Mouse (Mus musculus): ENCODE measurements around the gene Cep97. TPM values are rescaled to one million over a fixed set of nuclear protein-coding genes. Genes with fewer than 3 reads are reported as not detected.

Cep97 gene
- polyA plus RNA-seq, 1 experiment from 2014 or later, result 8.5 TPM

GRCm38 (mm10) chr16:55971735-55972615 is 37.3 kb upstream of the Cep97 start:
- H3K27ac ChIP-seq, result no peak overlapping the region
- H3K9ac ChIP-seq (ENCODE audit: low read depth, low read length), result no peak overlapping the region
- DNase-seq (ENCODE audit: low spot score) (no peak), ATAC-seq (replicated peaks; ENCODE audit: low FRiP score, low read depth) (no peak)
- H3K4me2 ChIP-seq (ENCODE audit: low read length), result no peak overlapping the region
- 77% methylated on average over 6 of the region's 6 CpGs for WGBS
- H3K27me3 ChIP-seq (ENCODE audit: insufficient read depth, low read length), result no peaks in the 10 kb centered on the region
- H3K4me3 ChIP-seq (replicated peaks; ENCODE audit: low read depth, low read length), result no peak overlapping the region
- no peaks in the 10 kb centered on the region for H3K9me3 ChIP-seq (replicated peaks; ENCODE audit: low read length)
- 0 out of 2 replicates have a peak, but pooled peaks cover 2% of the 10 kb centered on the region for H3K4me1 ChIP-seq (replicated peaks; ENCODE audit: insufficient read depth, low read length)
- TF ChIP-seq CTCF (IDR thresholded peaks at IDR 0.05; ENCODE audit: low read depth), result 0 out of 2 replicates have a peak, but pooled peaks have one; percentile 24
- peaks cover 21% of the 10 kb centered on the region for H3K36me3 ChIP-seq (ENCODE audit: insufficient read depth, low read length)

DNA sequence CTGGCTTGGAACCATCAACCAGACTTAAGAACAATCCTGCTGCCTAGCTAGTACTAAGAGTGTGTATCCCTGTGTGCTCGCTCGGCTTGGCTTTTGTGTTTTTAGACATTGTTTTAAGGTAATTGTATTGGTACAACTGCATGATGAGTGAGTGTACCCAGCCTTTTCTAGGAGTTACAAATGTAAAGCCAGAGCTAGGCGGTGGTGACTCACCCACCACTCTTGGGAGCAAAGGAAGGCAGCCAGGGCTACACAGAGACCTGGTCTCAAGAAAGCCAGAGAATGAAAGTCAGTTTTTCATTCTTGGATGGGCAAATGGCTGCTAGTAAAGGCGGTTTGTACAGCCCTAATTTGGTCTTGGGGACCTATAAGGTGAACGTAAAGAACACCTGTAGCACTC is 35.8 kb upstream of the Cep97 start:
- Histone ChIP-seq H3K9ac (ENCODE audit: low read depth, low read length) (no peak overlapping the region), H3K27ac (no peak overlapping the region), H3K4me1 (replicated peaks; ENCODE audit: insufficient read depth, low read length) (0 out of 2 replicates have a peak, but pooled peaks cover 2% of the 10 kb centered on the region), H3K4me3 (replicated peaks; ENCODE audit: low read depth, low read length) (no peak overlapping the region), H3K9me3 (replicated peaks; ENCODE audit: low read length) (no peaks in the 10 kb centered on the region), H3K4me2 (ENCODE audit: low read length) (no peak overlapping the region), H3K27me3 (ENCODE audit: insufficient read depth, low read length) (no peaks in the 10 kb centered on the region), H3K36me3 (ENCODE audit: insufficient read depth, low read length) (peaks cover 21% of the 10 kb centered on the region)
- no peak for DNase-seq (ENCODE audit: low spot score)
- WGBS, result 93% methylated on average over 5 of the region's 5 CpGs
- no peak for TF ChIP-seq CTCF (IDR thresholded peaks at IDR 0.05; ENCODE audit: low read depth)
- ATAC-seq (replicated peaks; ENCODE audit: low FRiP score, low read depth), result no peak

- 0 out of 2 replicates have a peak, but pooled peaks cover 2% of the 10 kb centered on the region for H3K4me1 ChIP-seq (replicated peaks; ENCODE audit: insufficient read depth, low read length)
- H3K27me3 ChIP-seq (ENCODE audit: insufficient read depth, low read length), result no peaks in the 10 kb centered on the region
- H3K4me2 ChIP-seq (ENCODE audit: low read length), result no peak overlapping the region
- H3K9ac ChIP-seq (ENCODE audit: low read depth, low read length), result no peak overlapping the region
- no peaks in the 10 kb centered on the region for H3K9me3 ChIP-seq (replicated peaks; ENCODE audit: low read length)
- H3K4me3 ChIP-seq (replicated peaks; ENCODE audit: low read depth, low read length), result no peak overlapping the region
- TF ChIP-seq CTCF (IDR thresholded peaks at IDR 0.05; ENCODE audit: low read depth), result peak; percentile 69
- H3K36me3 ChIP-seq (ENCODE audit: insufficient read depth, low read length), result peaks cover 21% of the 10 kb centered on the region
- no peak overlapping the region for H3K27ac ChIP-seq
- WGBS, result 60% methylated on average over 3 of the region's 3 CpGs
- peak; percentile 74 for DNase-seq (ENCODE audit: low spot score)
- no peak for ATAC-seq (replicated peaks; ENCODE audit: low FRiP score, low read depth)
These were observed 34.5 kb upstream of the Cep97 start for GRCm38 (mm10) chr16:55969147-55969546.

DNA sequence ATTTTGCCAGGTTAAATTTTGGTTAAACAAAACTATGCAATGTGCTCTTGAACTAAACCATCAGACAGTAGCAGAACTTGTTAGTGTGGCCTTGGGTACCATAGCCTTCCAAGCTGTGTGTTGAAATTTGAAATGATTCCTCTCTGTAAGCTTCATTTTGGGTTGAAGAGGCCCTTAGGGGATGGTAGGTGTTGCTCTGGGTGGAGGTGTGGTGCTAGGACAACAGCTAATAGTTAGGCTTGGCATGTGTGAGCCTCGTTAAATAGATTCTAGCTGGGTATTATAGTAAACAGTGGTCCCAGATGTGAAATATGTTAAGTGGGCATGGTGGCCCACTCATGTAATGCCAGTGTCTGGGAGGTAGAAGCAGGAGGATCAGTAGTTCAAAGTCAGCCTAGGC is 32.6 kb upstream of the Cep97 start:
- WGBS, result 8% methylated on average over 1 of the region's 1 CpGs
- peak overlapping the region; percentile 95 for H3K9ac ChIP-seq (ENCODE audit: low read depth, low read length)
- no peak for ATAC-seq (replicated peaks; ENCODE audit: low FRiP score, low read depth)

DNA sequence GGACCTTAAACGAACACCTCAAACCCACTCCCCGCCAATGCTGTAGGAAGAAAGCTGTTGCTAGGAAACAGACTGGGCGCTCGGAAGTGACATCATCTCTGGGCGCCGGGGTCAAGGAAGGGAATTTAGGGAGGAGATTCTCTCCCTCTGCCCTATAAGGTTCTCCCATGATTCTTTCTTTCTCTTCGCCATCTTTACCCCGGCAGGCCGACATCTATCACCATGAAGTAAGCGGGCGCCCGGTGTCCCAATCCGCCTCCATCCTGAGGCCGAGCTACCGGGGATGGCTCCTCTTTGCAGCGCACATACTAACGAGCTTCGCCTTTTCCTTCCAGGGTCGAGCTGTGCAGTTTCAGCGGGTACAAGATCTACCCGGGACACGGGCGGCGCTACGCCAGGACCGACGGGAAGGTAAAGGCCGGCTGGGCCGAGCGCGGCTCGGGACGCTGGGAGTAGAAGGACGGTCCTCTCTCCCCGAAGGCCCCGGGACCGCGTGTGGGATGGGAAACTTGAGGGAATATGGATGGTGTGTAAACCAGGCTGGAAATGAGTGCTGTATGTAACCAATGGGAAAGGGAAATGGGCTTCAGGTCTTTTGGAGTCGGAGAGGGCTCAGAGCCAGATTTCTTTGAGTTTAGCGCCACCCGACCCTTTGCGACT is 31.7 kb upstream of the Cep97 start, which contains the start of gene Rpl24:
Gene Rpl24, plus strand, starts transcription at position 64 of the 660 bp plus-strand sequence.
- under 1% methylated on average over 42 of the region's 42 CpGs for WGBS
- TF ChIP-seq CTCF (IDR thresholded peaks at IDR 0.05; ENCODE audit: low read depth), result no peak

More for the DNA sequence above, 32.6 kb upstream of the Cep97 start:
- Histone ChIP-seq H3K4me3 (replicated peaks; ENCODE audit: low read depth, low read length) (peak overlapping the region; percentile 91), H3K27me3 (ENCODE audit: insufficient read depth, low read length) (no peaks in the 10 kb centered on the region), H3K27ac (no peak overlapping the region), H3K4me2 (ENCODE audit: low read length) (peak overlapping the region; percentile 83), H3K36me3 (ENCODE audit: insufficient read depth, low read length) (peaks cover 21% of the 10 kb centered on the region), H3K4me1 (replicated peaks; ENCODE audit: insufficient read depth, low read length) (no peaks in the 10 kb centered on the region), H3K9me3 (replicated peaks; ENCODE audit: low read length) (no peaks in the 10 kb centered on the region)
- TF ChIP-seq CTCF (IDR thresholded peaks at IDR 0.05; ENCODE audit: low read depth), result no peak
- no peak for DNase-seq (ENCODE audit: low spot score)

More for the DNA sequence above, 31.7 kb upstream of the Cep97 start, which contains the start of gene Rpl24:
- ATAC-seq (replicated peaks; ENCODE audit: low FRiP score, low read depth) (peak; percentile 93), DNase-seq (ENCODE audit: low spot score) (peak; percentile 96)
- H3K4me2 ChIP-seq (ENCODE audit: low read length), result peak within 1 kb of the TSS; percentile 83
- peak within 1 kb of the TSS; percentile 91 for H3K4me3 ChIP-seq (replicated peaks; ENCODE audit: low read depth, low read length)
- H3K36me3 ChIP-seq (ENCODE audit: insufficient read depth, low read length), result peaks cover 16% of the 10 kb centered on the region
- H3K4me1 ChIP-seq (replicated peaks; ENCODE audit: insufficient read depth, low read length), result no peaks in the 10 kb centered on the region
- peak within 1 kb of the TSS; percentile 95 for H3K9ac ChIP-seq (ENCODE audit: low read depth, low read length)
- H3K27ac ChIP-seq, result peak within 1 kb of the TSS; percentile 92
- H3K9me3 ChIP-seq (replicated peaks; ENCODE audit: low read length), result no peaks in the 10 kb centered on the region
- no peaks in the 10 kb centered on the region for H3K27me3 ChIP-seq (ENCODE audit: insufficient read depth, low read length)

Data from kidney, postnatal 0 days (tissue).